Mouse (Mus musculus) heart, embryonic 12.5 days (tissue): ENCODE data around the gene Trpv2. TPM values are rescaled to one million over a fixed set of nuclear protein-coding genes. Genes with fewer than 3 reads are reported as not detected.

ENCODE experiments used
- ATAC-seq: fragments of 200-750 bp; cut with Nextera tagmentation; 2 replicates; pipeline ENCODE4 v1.8.0; 2017; ENCODE audit warnings: moderate TSS enrichment, moderate library complexity; ENCODE audit not compliant: insufficient number of reproducible peaks, low FRiP score
- H3K27ac ChIP-seq: fragments of 300-500 bp; sonication (generic); 2 replicates; pipeline ENCODE4 v1.5.1; 2016; ENCODE audit warnings: mild to moderate bottlenecking, moderate library complexity; ENCODE audit not compliant: poor library complexity, severe bottlenecking
- H3K27me3 ChIP-seq: fragments of 300-500 bp; sonication (generic); replicated peaks from 2 replicates; pipeline ENCODE4 v1.6.1; 2016; ENCODE audit warnings: mild to moderate bottlenecking, moderate library complexity
- H3K36me3 ChIP-seq: fragments of 300-500 bp; sonication (generic); 2 replicates; pipeline ENCODE4 v1.6.1; 2016; ENCODE audit warnings: mild to moderate bottlenecking, moderate library complexity
- H3K4me1 ChIP-seq: fragments of 300-500 bp; sonication (generic); replicated peaks from 2 replicates; pipeline ENCODE4 v1.6.1; 2016; ENCODE audit warnings: mild to moderate bottlenecking
- H3K4me2 ChIP-seq: fragments of 300-500 bp; sonication (generic); 2 replicates; pipeline ENCODE4 v1.6.1; 2016; ENCODE audit warnings: mild to moderate bottlenecking, moderate library complexity
- H3K4me3 ChIP-seq: fragments of 300-500 bp; sonication (generic); 2 replicates; pipeline ENCODE4 v1.5.1; 2016; ENCODE audit warnings: mild to moderate bottlenecking
- H3K9ac ChIP-seq: fragments of 300-500 bp; sonication (generic); 2 replicates; pipeline ENCODE4 v1.6.1; 2016; ENCODE audit warnings: mild to moderate bottlenecking, moderate library complexity
- H3K9me3 ChIP-seq: fragments of 300-500 bp; sonication (generic); replicated peaks from 2 replicates; pipeline ENCODE4 v1.6.1; 2016; ENCODE audit warnings: mild to moderate bottlenecking, moderate library complexity
- WGBS: fragments of 180-500 bp; shearing (Covaris S2); methylation state at CpG from one replicate; pipeline ENCODE4 v1.1.7; 2016; 5-methylcytosine and 5-hydroxymethylcytosine counted together
- polyA plus RNA-seq: library from polyadenylated mRNA; unstranded; fragments of >200 nt; fragmentation: Nextera tagmentation; extraction: Ambion mirVana; gene quantifications from 2 replicates; pipeline ENCODE4 v1.2.1, GENCODE M21; 2016

Gene Trpv2
- 4.3 and 4.6 TPM in 2 replicates for polyA plus RNA-seq

- no peaks in the 10 kb centered on the region for H3K9me3 ChIP-seq
- H3K9ac ChIP-seq: no peak within 1 kb of the TSS; the same call in 1 of the 2 replicates
- H3K27me3 ChIP-seq: no peaks in the 10 kb centered on the region
- peaks cover 17% of the 10 kb centered on the region for H3K4me1 ChIP-seq
- peak within 1 kb of the TSS; percentile 56 for H3K4me3 ChIP-seq
- H3K4me2 ChIP-seq: peak within 1 kb of the TSS; percentile 97
- no peaks in the 10 kb centered on the region for H3K36me3 ChIP-seq
- WGBS: 79% methylated on average over 6 of the region's 6 CpGs
- ATAC-seq: no peak
- no peak within 1 kb of the TSS for H3K27ac ChIP-seq
Observed at GRCm38 (mm10) chr11:62573959-62574702, at the start of gene Trpv2. Gene Trpv2 (plus strand): TSS chr11:62574486.

- 91% methylated on average over 8 of the region's 8 CpGs for WGBS
- no peak for ATAC-seq
- Histone ChIP-seq H3K4me1 (0 out of 2 replicates have a peak, but pooled peaks cover 3% of the 10 kb centered on the region), H3K36me3 (0 out of 2 replicates have a peak, but pooled peaks cover 3% of the 10 kb centered on the region), H3K27me3 (peaks cover 23% of the 10 kb centered on the region; the same call in 1 of the 2 replicates), H3K4me2 (no peak overlapping the region), H3K9ac (no peak overlapping the region), H3K4me3 (no peak overlapping the region), H3K9me3 (no peaks in the 10 kb centered on the region), H3K27ac (no peak overlapping the region)
Observed at GRCm38 (mm10) chr11:62537089-62537488, 37.2 kb upstream of the Trpv2 start.

GRCm38 (mm10) chr11:62537590-62537989 is 36.7 kb upstream of the Trpv2 start:
- Histone ChIP-seq H3K27me3 (peaks cover 23% of the 10 kb centered on the region; the same call in 1 of the 2 replicates), H3K36me3 (0 out of 2 replicates have a peak, but pooled peaks cover 3% of the 10 kb centered on the region), H3K9me3 (no peaks in the 10 kb centered on the region), H3K4me2 (peak overlapping the region; percentile 10), H3K4me3 (no peak overlapping the region), H3K4me1 (0 out of 2 replicates have a peak, but pooled peaks cover 3% of the 10 kb centered on the region), H3K27ac (no peak overlapping the region), H3K9ac (no peak overlapping the region)
- WGBS: 44% methylated on average over 7 of the region's 7 CpGs
- ATAC-seq: no peak

GRCm38 (mm10) chr11:62538321-62539088 is 35.8 kb upstream of the Trpv2 start:
- peak overlapping the region; percentile 81 for H3K4me3 ChIP-seq
- peak overlapping the region; percentile 95 for H3K4me2 ChIP-seq
- H3K9ac ChIP-seq: peak overlapping the region; percentile 90
- no peaks in the 10 kb centered on the region for H3K9me3 ChIP-seq
- peak; percentile 83 for ATAC-seq
- H3K36me3 ChIP-seq: 0 out of 2 replicates have a peak, but pooled peaks cover 3% of the 10 kb centered on the region
- H3K27ac ChIP-seq: no peak overlapping the region
- WGBS: under 1% methylated on average over 61 of the region's 73 CpGs
- 0 out of 2 replicates have a peak, but pooled peaks cover 3% of the 10 kb centered on the region for H3K4me1 ChIP-seq
- H3K27me3 ChIP-seq: peaks cover 23% of the 10 kb centered on the region; the same call in 1 of the 2 replicates

- no peak; the same call in none of the 2 replicates for ATAC-seq
- H3K4me1 ChIP-seq: 0 out of 2 replicates have a peak, but pooled peaks cover 3% of the 10 kb centered on the region
- peak within 1 kb of the TSS; percentile 81 for H3K4me3 ChIP-seq
- H3K27me3 ChIP-seq: peaks cover 23% of the 10 kb centered on the region; the same call in 1 of the 2 replicates
- no peak within 1 kb of the TSS for H3K27ac ChIP-seq
- H3K4me2 ChIP-seq: peak within 1 kb of the TSS; percentile 95
- 8% methylated on average over 49 of the region's 57 CpGs for WGBS
- peak within 1 kb of the TSS; percentile 90 for H3K9ac ChIP-seq
- H3K9me3 ChIP-seq: no peaks in the 10 kb centered on the region
- 0 out of 2 replicates have a peak, but pooled peaks cover 3% of the 10 kb centered on the region for H3K36me3 ChIP-seq
Observed at GRCm38 (mm10) chr11:62539089-62539890, 35.0 kb upstream of the Trpv2 start, which contains the start of gene Cenpv. Gene Cenpv (minus strand): TSS chr11:62539261.

- Histone ChIP-seq H3K9ac (no peak overlapping the region), H3K27ac (no peak overlapping the region), H3K4me1 (0 out of 2 replicates have a peak, but pooled peaks cover 3% of the 10 kb centered on the region), H3K27me3 (peaks cover 23% of the 10 kb centered on the region; the same call in 1 of the 2 replicates), H3K4me3 (no peak overlapping the region), H3K9me3 (no peaks in the 10 kb centered on the region), H3K36me3 (0 out of 2 replicates have a peak, but pooled peaks cover 2% of the 10 kb centered on the region), H3K4me2 (no peak overlapping the region)
- WGBS: 79% methylated on average over 7 of the region's 7 CpGs
- no peak for ATAC-seq
Observed at GRCm38 (mm10) chr11:62540167-62540566, 34.1 kb upstream of the Trpv2 start.

GRCm38 (mm10) chr11:62540969-62541368 is 33.3 kb upstream of the Trpv2 start:
- Histone ChIP-seq H3K27me3 (peaks cover 23% of the 10 kb centered on the region; the same call in 1 of the 2 replicates), H3K36me3 (no peaks in the 10 kb centered on the region), H3K9me3 (no peaks in the 10 kb centered on the region), H3K4me2 (no peak overlapping the region), H3K27ac (no peak overlapping the region), H3K4me3 (no peak overlapping the region), H3K9ac (no peak overlapping the region), H3K4me1 (0 out of 2 replicates have a peak, but pooled peaks cover 3% of the 10 kb centered on the region)
- no peak for ATAC-seq
- 58% methylated on average over 2 of the region's 2 CpGs for WGBS

- H3K27me3 ChIP-seq: peaks cover 23% of the 10 kb centered on the region; the same call in 1 of the 2 replicates
- H3K9ac ChIP-seq: no peak overlapping the region
- H3K36me3 ChIP-seq: no peaks in the 10 kb centered on the region
- no peak overlapping the region for H3K27ac ChIP-seq
- H3K9me3 ChIP-seq: no peaks in the 10 kb centered on the region
- 0 out of 2 replicates have a peak, but pooled peaks cover 3% of the 10 kb centered on the region for H3K4me1 ChIP-seq
- no peak overlapping the region for H3K4me3 ChIP-seq
- 74% methylated on average over 8 of the region's 8 CpGs for WGBS
- no peak for ATAC-seq
- no peak overlapping the region for H3K4me2 ChIP-seq
Observed at GRCm38 (mm10) chr11:62541581-62541980, 32.7 kb upstream of the Trpv2 start.

GRCm38 (mm10) chr11:62543991-62544390 is 30.3 kb upstream of the Trpv2 start:
- no peak overlapping the region for H3K9ac ChIP-seq
- H3K4me3 ChIP-seq: no peak overlapping the region
- no peak overlapping the region for H3K4me2 ChIP-seq
- peaks cover 16% of the 10 kb centered on the region; the same call in 1 of the 2 replicates for H3K27me3 ChIP-seq
- 0 out of 2 replicates have a peak, but pooled peaks cover 3% of the 10 kb centered on the region for H3K4me1 ChIP-seq
- no peaks in the 10 kb centered on the region for H3K36me3 ChIP-seq
- 91% methylated on average over 3 of the region's 3 CpGs for WGBS
- H3K9me3 ChIP-seq: no peaks in the 10 kb centered on the region
- no peak overlapping the region for H3K27ac ChIP-seq
- no peak for ATAC-seq

- peaks cover 20% of the 10 kb centered on the region for H3K4me1 ChIP-seq
- H3K9ac ChIP-seq: peak overlapping the region; percentile 82
- no peaks in the 10 kb centered on the region for H3K9me3 ChIP-seq
- peak; percentile 63 for ATAC-seq
- peak overlapping the region; percentile 77 for H3K4me2 ChIP-seq
- H3K36me3 ChIP-seq: peaks cover 18% of the 10 kb centered on the region
- WGBS: 14% methylated on average over 5 of the region's 5 CpGs
- no peaks in the 10 kb centered on the region for H3K27me3 ChIP-seq
- peak overlapping the region; percentile 56 for H3K4me3 ChIP-seq
- peak overlapping the region; percentile 92 for H3K27ac ChIP-seq
Observed at GRCm38 (mm10) chr11:62549782-62550181, 24.5 kb upstream of the Trpv2 start.
